Mouse (Mus musculus): ENCODE results near the gene Csta1. TPM values are rescaled to one million over a fixed set of nuclear protein-coding genes. Genes with fewer than 3 reads are reported as not detected.

The Csta1 gene
- total RNA-seq (2012; rRNA removed) (not detected in 2 replicates), polyA plus RNA-seq (2012; ENCODE audit: insufficient read depth in 1 of 2, insufficient read length in 2 of 2, low read depth in 1 of 2, low replicate concordance in 2 of 2, missing spikeins in 1 of 2) (not detected)

- Histone ChIP-seq H3K27ac (ENCODE audit: control insufficient read depth, low read depth, low read length) (no peak within 1 kb of the TSS), H3K27me3 (ENCODE audit: control insufficient read depth in 1 of 2, insufficient read depth in 2 of 2, low read length in 2 of 2) (no peaks in the 10 kb centered on the region; a peak in 1 of 4 replicates), H3K9me3 (replicated peaks; ENCODE audit: insufficient read depth, low read length) (no peaks in the 10 kb centered on the region), H3K79me2 (ENCODE audit: control insufficient read depth, insufficient read depth, low read length, poor library complexity) (no peaks in the 10 kb centered on the region), H3K4me1 (ENCODE audit: control insufficient read depth in 1 of 2, insufficient read depth in 2 of 2, low read length in 2 of 2) (no peaks in the 10 kb centered on the region), H3K4me3 (ENCODE audit: control insufficient read depth in 1 of 2, insufficient read depth in 1 of 2, low read depth in 2 of 2, low read length in 2 of 2) (no peak within 1 kb of the TSS), H3K36me3 (ENCODE audit: control insufficient read depth in 1 of 2, insufficient read depth in 2 of 2, low read length in 2 of 2) (no peaks in the 10 kb centered on the region), H3K9ac (ENCODE audit: control insufficient read depth, low read depth, low read length, poor library complexity, severe bottlenecking) (no peak within 1 kb of the TSS)
- DNase-seq (ENCODE audit: low read depth, low spot score): no peak
- TF ChIP-seq RCOR1 (IDR thresholded peaks at IDR 0.05; ENCODE audit: low read depth, low read length) (no peak), TAL1 (IDR thresholded peaks at IDR 0.05; ENCODE audit: low read length) (no peak), CTCF (IDR thresholded peaks at IDR 0.05 in 2 of 3, conservative IDR thresholded peaks at IDR 0.05 in 1 of 3; ENCODE audit: control insufficient read depth in 1 of 3, insufficient read depth in 1 of 3, low read depth in 2 of 3, low read length in 3 of 3, poor library complexity in 1 of 3, severe bottlenecking in 1 of 3) (no peak), MYB (IDR thresholded peaks at IDR 0.05; ENCODE audit: low read depth, low read length) (no peak), ZMIZ1 (IDR thresholded peaks at IDR 0.05; ENCODE audit: low read depth, low read length) (no peak), POLR2A (IDR thresholded peaks at IDR 0.05; ENCODE audit: control insufficient read depth in 1 of 2, insufficient read depth in 1 of 2, low read depth in 1 of 2, low read length in 2 of 2, poor library complexity in 1 of 2) (no peak), JUND (IDR thresholded peaks at IDR 0.05; ENCODE audit: low read depth, low read length) (no peak), ZNF384 (IDR thresholded peaks at IDR 0.05; ENCODE audit: low read depth, low read length) (no peak), GATA1 (IDR thresholded peaks at IDR 0.05; ENCODE audit: low read depth, low read length) (no peak), CHD1 (IDR thresholded peaks at IDR 0.05; ENCODE audit: low read depth, low read length) (no peak), RAD21 (IDR thresholded peaks at IDR 0.05; ENCODE audit: low read depth, low read length) (no peak), EP300 (IDR thresholded peaks at IDR 0.05; ENCODE audit: low read depth in 1 of 2, low read length in 2 of 2) (no peak), TCF12 (IDR thresholded peaks at IDR 0.05; ENCODE audit: low read depth, low read length) (no peak), BHLHE40 (IDR thresholded peaks at IDR 0.05; ENCODE audit: borderline replicate concordance, low read depth, low read length) (no peak), ZKSCAN1 (IDR thresholded peaks at IDR 0.05; ENCODE audit: low read depth, low read length) (no peak), MYC (IDR thresholded peaks at IDR 0.05; ENCODE audit: low read depth, low read length) (no peak), ZC3H11A (IDR thresholded peaks at IDR 0.05; ENCODE audit: low read depth, low read length) (no peak), POLR2AphosphoS2 (IDR thresholded peaks at IDR 0.05; ENCODE audit: low read length) (no peak), HCFC1 (IDR thresholded peaks at IDR 0.05; ENCODE audit: low read depth, low read length) (no peak)
These were observed at the start of gene Csta1 for GRCm38 (mm10) chr16:36131141-36131540. TSS of gene Csta1 (minus strand) at chr16:36131241.

DNA sequence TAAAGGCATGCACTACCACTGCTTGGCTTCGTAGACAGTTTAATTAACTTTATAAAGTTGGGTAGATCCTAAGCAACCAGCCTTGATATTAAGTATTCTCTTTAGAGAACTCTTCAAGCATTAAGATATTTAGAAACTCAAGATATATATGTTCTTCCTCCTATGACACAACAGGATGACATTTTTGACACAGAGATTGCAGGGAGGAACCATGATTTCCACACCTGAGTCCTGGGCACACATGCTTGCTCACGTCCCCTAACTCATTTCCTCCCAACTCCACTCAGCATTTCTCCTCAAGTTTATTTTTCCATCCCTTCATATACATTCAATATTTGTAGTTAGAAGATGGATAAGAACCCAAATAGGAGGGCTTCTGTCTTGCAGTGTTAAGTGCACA is 48.9 kb upstream of the Csta1 start:
- no peak overlapping the region for H3K27ac ChIP-seq (ENCODE audit: control insufficient read depth, low read depth, low read length)
- no peak for TF ChIP-seq POLR2A (IDR thresholded peaks at IDR 0.05; ENCODE audit: control insufficient read depth in 1 of 2, insufficient read depth in 1 of 2, low read depth in 1 of 2, low read length in 2 of 2, poor library complexity in 1 of 2)
- TF ChIP-seq POLR2AphosphoS2 (IDR thresholded peaks at IDR 0.05; ENCODE audit: low read length): no peak
- TF ChIP-seq KAT2A (conservative IDR thresholded peaks at IDR 0.05; ENCODE audit: low read depth, low read length): no peak
- TF ChIP-seq MAZ (IDR thresholded peaks at IDR 0.05; ENCODE audit: low read depth, low read length): no peak
- TF ChIP-seq BHLHE40 (IDR thresholded peaks at IDR 0.05; ENCODE audit: borderline replicate concordance, low read depth, low read length): no peak
- no peak for TF ChIP-seq MAFK (IDR thresholded peaks at IDR 0.05; ENCODE audit: borderline replicate concordance, low read depth, low read length)
- TF ChIP-seq GABPA (IDR thresholded peaks at IDR 0.05; ENCODE audit: low read depth, low read length): no peak
- no peak for TF ChIP-seq POLR2AphosphoS5 (IDR thresholded peaks at IDR 0.05; ENCODE audit: borderline replicate concordance, low read depth, low read length)
- TF ChIP-seq CTCF (IDR thresholded peaks at IDR 0.05 in 2 of 3, conservative IDR thresholded peaks at IDR 0.05 in 1 of 3; ENCODE audit: control insufficient read depth in 1 of 3, insufficient read depth in 1 of 3, low read depth in 2 of 3, low read length in 3 of 3, poor library complexity in 1 of 3, severe bottlenecking in 1 of 3): no peak
- no peak for TF ChIP-seq MXI1 (IDR thresholded peaks at IDR 0.05; ENCODE audit: low read depth, low read length)
- no peak for TF ChIP-seq RCOR1 (IDR thresholded peaks at IDR 0.05; ENCODE audit: low read depth, low read length)
- no peak for TF ChIP-seq GATA1 (IDR thresholded peaks at IDR 0.05; ENCODE audit: low read depth, low read length)
- no peak for DNase-seq (ENCODE audit: low read depth, low spot score)
- no peaks in the 10 kb centered on the region for H3K79me2 ChIP-seq (ENCODE audit: control insufficient read depth, insufficient read depth, low read length, poor library complexity)
- no peaks in the 10 kb centered on the region for H3K9me3 ChIP-seq (replicated peaks; ENCODE audit: insufficient read depth, low read length)
- H3K36me3 ChIP-seq (ENCODE audit: control insufficient read depth in 1 of 2, insufficient read depth in 2 of 2, low read length in 2 of 2): no peaks in the 10 kb centered on the region
- no peaks in the 10 kb centered on the region for H3K4me1 ChIP-seq (ENCODE audit: control insufficient read depth in 1 of 2, insufficient read depth in 2 of 2, low read length in 2 of 2)
- H3K4me3 ChIP-seq (ENCODE audit: control insufficient read depth in 1 of 2, insufficient read depth in 1 of 2, low read depth in 2 of 2, low read length in 2 of 2): no peak overlapping the region
- H3K9ac ChIP-seq (ENCODE audit: control insufficient read depth, low read depth, low read length, poor library complexity, severe bottlenecking): no peak overlapping the region
- H3K27me3 ChIP-seq (ENCODE audit: control insufficient read depth in 1 of 2, insufficient read depth in 2 of 2, low read length in 2 of 2): no peaks in the 10 kb centered on the region; a peak in 1 of 4 replicates
